Mouse (Mus musculus) layer of hippocampus, adult 2 months (tissue): ENCODE data around the gene Paics. TPM values are rescaled to one million over a fixed set of nuclear protein-coding genes. Genes with fewer than 3 reads are reported as not detected.
A peak's percentile ranks its signal among the peaks of the same experiment; 100 is the strongest.
"Not testable (repeated sequence)": the region's sequence is repeated elsewhere in the genome, so short reads cannot be mapped to it uniquely, and the experiment has no call there.

ENCODE experiments used
- DNase-seq, 2 experiments: peaks; one replicate each; pipeline ENCODE4 v3.0.0; 2022; ENCODE audit warnings: low spot score in 2 of 2
- H3K27ac ChIP-seq: fragments of 200-600 bp; 2 replicates; pipeline ENCODE4 v1.8.1; 2022
- H3K4me3 ChIP-seq: fragments of 200-600 bp; 2 replicates; pipeline ENCODE4 v1.8.1; 2022; ENCODE audit warnings: mild to moderate bottlenecking
- CTCF ChIP-seq: fragments of 200-600 bp; conservative IDR thresholded peaks from 2 replicates; pipeline ENCODE4 v1.8.1; 2022; ENCODE audit warnings: antibody characterized with exemption, mild to moderate bottlenecking, moderate library complexity
- long read RNA-seq, 2 experiments: library from polyadenylated mRNA; stranded (forward); transcript quantifications; one replicate each; pipeline ENCODE4 v2.0.0; 2021; ENCODE audit warnings: borderline mapping rate in 2 of 2
- total RNA-seq, 2 experiments: library from RNA; stranded (reverse); gene quantifications; 2 replicates each; pipeline ENCODE4 v1.2.3; 2021

Gene Paics
- 10 to 100 TPM; 90.4 to 92.5 TPM for total RNA-seq
- long read RNA-seq, experiment 1, transcript Paics-201 (9 exons, 2,482 nt) = major isoform, 54 of 66 reads
- long read RNA-seq, experiment 1, partial matches to known transcripts = 1 of 66 reads
- long read RNA-seq, experiment 1, other reads (novel, unspliced or antisense) = 3 of 66 reads
- long read RNA-seq, experiment 2, transcript Paics-202 (10 exons, 1,862 nt) = minor isoform, 6 of 92 reads
- long read RNA-seq, experiment 2, transcript Paics-201 (9 exons, 2,482 nt) = major isoform, 66 of 92 reads
- long read RNA-seq, experiment 2, transcript Paics-203 (10 exons, 2,345 nt) = minor isoform, 6 of 92 reads
- long read RNA-seq, experiment 2, partial matches to known transcripts = 3 of 92 reads
- long read RNA-seq, experiment 2, other reads (novel, unspliced or antisense) = 11 of 92 reads

GRCm38 (mm10) chr5:76951106-76952027 lies at the start of gene Paics, which contains the start of gene Ppat:
TSS of gene Paics (plus strand) at chr5:76951307.
TSS of gene Ppat (minus strand) at chr5:76951578.
- TF ChIP-seq CTCF = 0 out of 2 replicates have a peak, but pooled peaks have one; percentile 3
- Histone ChIP-seq H3K27ac (peak within 1 kb of the TSS; percentile 85), H3K4me3 (peak within 1 kb of the TSS; percentile 80)
- peak; percentile 95 to 97 for DNase-seq

GRCm38 (mm10) chr5:76902131-76902530 lies 49.0 kb upstream of the Paics start:
- Histone ChIP-seq H3K4me3 (no peak overlapping the region), H3K27ac (no peak overlapping the region)
- no peak for DNase-seq
- TF ChIP-seq CTCF = no peak

- Histone ChIP-seq H3K4me3 (peak overlapping the region; percentile 75), H3K27ac (peak overlapping the region; percentile 93)
- DNase-seq = no peak
- no peak for TF ChIP-seq CTCF
Measured at GRCm38 (mm10) chr5:76904713-76905404, 46.2 kb upstream of the Paics start.

- DNase-seq = peak; percentile 93 to 99
- peak within 1 kb of the TSS; percentile 75 for H3K4me3 ChIP-seq
- TF ChIP-seq CTCF = peak; percentile 70
- H3K27ac ChIP-seq = peak within 1 kb of the TSS; percentile 93
Measured at GRCm38 (mm10) chr5:76905405-76906154, 45.5 kb upstream of the Paics start, which contains the start of gene Aasdh. TSS of gene Aasdh (minus strand) at chr5:76905514.

GRCm38 (mm10) chr5:76906155-76906499 lies 45.0 kb upstream of the Paics start:
- no peak for DNase-seq
- peak overlapping the region; percentile 75; the same call in 1 of the 2 replicates for H3K4me3 ChIP-seq
- no peak for TF ChIP-seq CTCF
- peak overlapping the region; percentile 93 for H3K27ac ChIP-seq

- Histone ChIP-seq H3K4me3 (no peak overlapping the region), H3K27ac (no peak overlapping the region)
- DNase-seq = no peak
- TF ChIP-seq CTCF = no peak
Measured at GRCm38 (mm10) chr5:76910807-76911206, 40.3 kb upstream of the Paics start.

- DNase-seq, H3K4me3 ChIP-seq, H3K27ac ChIP-seq: not testable (repeated sequence)
Measured at GRCm38 (mm10) chr5:76912522-76912921, 38.6 kb upstream of the Paics start.

GRCm38 (mm10) chr5:76922833-76923232 lies 28.3 kb upstream of the Paics start:
- Histone ChIP-seq H3K4me3 (no peak overlapping the region), H3K27ac (0 out of 2 replicates have a peak overlapping the region, but pooled peaks have one; percentile 1)
- TF ChIP-seq CTCF = no peak
- no peak for DNase-seq

- TF ChIP-seq CTCF = no peak
- peak in 1 of 2 experiments; percentile 25 for DNase-seq
- Histone ChIP-seq H3K27ac (0 out of 2 replicates have a peak overlapping the region, but pooled peaks have one; percentile 1), H3K4me3 (no peak overlapping the region)
Measured at GRCm38 (mm10) chr5:76923428-76923827, 27.7 kb upstream of the Paics start.

GRCm38 (mm10) chr5:76924296-76924695 lies 26.8 kb upstream of the Paics start:
- no peak overlapping the region for H3K4me3 ChIP-seq
- no peak for TF ChIP-seq CTCF

GRCm38 (mm10) chr5:76928124-76928832 lies 22.8 kb upstream of the Paics start:
- DNase-seq = peak; percentile 36 to 46
- TF ChIP-seq CTCF = no peak
- Histone ChIP-seq H3K4me3 (peak overlapping the region; percentile 63), H3K27ac (peak overlapping the region; percentile 89)

More at GRCm38 (mm10) chr5:76924296-76924695, 26.8 kb upstream of the Paics start:
- H3K27ac ChIP-seq = no peak overlapping the region
- DNase-seq = no peak
